Mouse (Mus musculus) midbrain, embryonic 14.5 days (tissue): ENCODE measurements around the gene Inf2. TPM values are rescaled to one million over a fixed set of nuclear protein-coding genes. Genes with fewer than 3 reads are reported as not detected.

Experiments
- ATAC-seq: fragments of 200-750 bp; cut with Nextera tagmentation; 2 replicates; pipeline ENCODE4 v1.8.0; 2017; ENCODE audit warnings: moderate number of reproducible peaks, moderate library complexity; ENCODE audit not compliant: low FRiP score, low TSS enrichment
- DNase-seq: peaks from one replicate; pipeline ENCODE4 v3.0.0-alpha.2; 2015
- H3K27ac ChIP-seq: fragments of 300-500 bp; sonication (generic); replicated peaks from 2 replicates; pipeline ENCODE4 v1.5.1; 2014; ENCODE audit warnings: mild to moderate bottlenecking, low read depth, low read length, moderate library complexity
- H3K27me3 ChIP-seq: fragments of 300-500 bp; sonication (generic); 2 replicates; pipeline ENCODE4 v1.6.1; 2014; ENCODE audit warnings: low read length, control low read depth, mixed read lengths; ENCODE audit not compliant: control insufficient read depth, insufficient read depth
- H3K36me3 ChIP-seq: fragments of 300-500 bp; sonication (generic); 2 replicates; pipeline ENCODE4 v1.6.1; 2014; ENCODE audit warnings: low read length, control low read depth; ENCODE audit not compliant: control insufficient read depth, insufficient read depth
- H3K4me1 ChIP-seq: fragments of 300-500 bp; sonication (generic); 2 replicates; pipeline ENCODE4 v1.6.1; 2014; ENCODE audit warnings: mild to moderate bottlenecking, antibody characterized with exemption, low read length, control low read depth; ENCODE audit not compliant: control insufficient read depth, insufficient read depth
- H3K4me2 ChIP-seq: fragments of 300-500 bp; sonication (generic); 2 replicates; pipeline ENCODE4 v1.6.1; 2014; ENCODE audit warnings: mild to moderate bottlenecking, low read length, moderate library complexity
- H3K4me3 ChIP-seq: fragments of 300-500 bp; sonication (generic); replicated peaks from 2 replicates; pipeline ENCODE4 v1.5.1; 2014; ENCODE audit warnings: low read depth, low read length
- H3K9ac ChIP-seq: fragments of 300-500 bp; sonication (generic); replicated peaks from 2 replicates; pipeline ENCODE4 v1.6.1; 2014; ENCODE audit warnings: mild to moderate bottlenecking, low read length, moderate library complexity
- H3K9me3 ChIP-seq: fragments of 300-500 bp; sonication (generic); 2 replicates; pipeline ENCODE4 v1.6.1; 2016; ENCODE audit warnings: low read length, control low read depth, mixed read lengths; ENCODE audit not compliant: control insufficient read depth
- WGBS: fragments of 180-500 bp; shearing (Covaris S2); extraction: QIAGEN DNeasy Blood & Tissue Kit; methylation state at CpG from one replicate; pipeline ENCODE4 v1.1.7; 2014; 5-methylcytosine and 5-hydroxymethylcytosine counted together
- polyA plus RNA-seq: library from polyadenylated mRNA; unstranded; fragments of >200 nt; fragmentation: Nextera tagmentation; extraction: Ambion mirVana; gene quantifications from 2 replicates; pipeline ENCODE4 v1.2.1, GENCODE M21; 2014

Inf2 gene
- polyA plus RNA-seq = 0.89 and 1.6 TPM in 2 replicates

GRCm38 (mm10) chr12:112588426-112589256 is at the start of gene Inf2:
TSS of gene Inf2 (plus strand) at chr12:112588784.
- Histone ChIP-seq H3K4me2 (peak within 1 kb of the TSS; percentile 89), H3K36me3 (no peaks in the 10 kb centered on the region), H3K9ac (peak within 1 kb of the TSS; percentile 50), H3K9me3 (no peaks in the 10 kb centered on the region), H3K27ac (no peak within 1 kb of the TSS), H3K4me1 (peaks cover 10% of the 10 kb centered on the region; the same call in 1 of the 2 replicates), H3K27me3 (peaks cover 39% of the 10 kb centered on the region), H3K4me3 (peak within 1 kb of the TSS; percentile 41)
- WGBS = under 1% methylated on average over 57 of the region's 60 CpGs
- ATAC-seq (peak; percentile 60; the same call in 1 of the 2 replicates), DNase-seq (peak; percentile 66)

GRCm38 (mm10) chr12:112539466-112539965 is 49.1 kb upstream of the Inf2 start:
- H3K9me3 ChIP-seq = no peaks in the 10 kb centered on the region
- no peak overlapping the region for H3K4me3 ChIP-seq
- peaks cover 27% of the 10 kb centered on the region for H3K4me1 ChIP-seq
- H3K27ac ChIP-seq = no peak overlapping the region
- WGBS = 90% methylated on average over 7 of the region's 7 CpGs
- peaks cover 4% of the 10 kb centered on the region; the same call in 1 of the 2 replicates for H3K27me3 ChIP-seq
- no peak overlapping the region for H3K9ac ChIP-seq
- no peak for ATAC-seq
- no peak for DNase-seq
- H3K36me3 ChIP-seq = no peaks in the 10 kb centered on the region
- no peak overlapping the region for H3K4me2 ChIP-seq

- Histone ChIP-seq H3K27me3 (peaks cover 4% of the 10 kb centered on the region; the same call in 1 of the 2 replicates), H3K4me1 (peaks cover 33% of the 10 kb centered on the region), H3K36me3 (no peaks in the 10 kb centered on the region), H3K9me3 (no peaks in the 10 kb centered on the region), H3K27ac (no peak overlapping the region), H3K4me3 (no peak overlapping the region), H3K9ac (no peak overlapping the region), H3K4me2 (no peak overlapping the region)
- DNase-seq (no peak), ATAC-seq (no peak)
- 93% methylated on average over 12 of the region's 12 CpGs for WGBS
Observed at GRCm38 (mm10) chr12:112540321-112540720, 48.3 kb upstream of the Inf2 start.

GRCm38 (mm10) chr12:112541483-112542091 is 47.0 kb upstream of the Inf2 start:
- no peaks in the 10 kb centered on the region for H3K9me3 ChIP-seq
- peak; percentile 58 for ATAC-seq
- peaks cover 4% of the 10 kb centered on the region; the same call in 1 of the 2 replicates for H3K27me3 ChIP-seq
- H3K4me3 ChIP-seq = no peak overlapping the region
- no peaks in the 10 kb centered on the region for H3K36me3 ChIP-seq
- WGBS = 2% methylated on average over 8 of the region's 8 CpGs
- H3K4me2 ChIP-seq = no peak overlapping the region
- H3K27ac ChIP-seq = peak overlapping the region; percentile 79
- H3K4me1 ChIP-seq = peaks cover 42% of the 10 kb centered on the region
- DNase-seq = peak; percentile 74
- 0 out of 2 replicates have a peak overlapping the region, but pooled peaks have one; percentile 17 for H3K9ac ChIP-seq

GRCm38 (mm10) chr12:112542257-112542919 is 46.2 kb upstream of the Inf2 start:
- Histone ChIP-seq H3K9me3 (no peaks in the 10 kb centered on the region), H3K27me3 (peaks cover 4% of the 10 kb centered on the region; the same call in 1 of the 2 replicates), H3K4me3 (no peak overlapping the region), H3K27ac (peak overlapping the region; percentile 79), H3K4me2 (peak overlapping the region; percentile 27), H3K9ac (no peak overlapping the region), H3K36me3 (no peaks in the 10 kb centered on the region), H3K4me1 (peaks cover 42% of the 10 kb centered on the region)
- 23% methylated on average over 13 of the region's 13 CpGs for whole genome bisulfite sequencing
- DNase-seq (peak; percentile 77), ATAC-seq (peak; percentile 74)

GRCm38 (mm10) chr12:112542920-112543300 is 45.7 kb upstream of the Inf2 start:
- Histone ChIP-seq H3K9me3 (no peaks in the 10 kb centered on the region), H3K4me1 (peaks cover 42% of the 10 kb centered on the region), H3K9ac (no peak overlapping the region), H3K36me3 (no peaks in the 10 kb centered on the region), H3K27me3 (peaks cover 4% of the 10 kb centered on the region; the same call in 1 of the 2 replicates), H3K4me3 (no peak overlapping the region), H3K27ac (peak overlapping the region; percentile 79), H3K4me2 (peak overlapping the region; percentile 27)
- ATAC-seq (peak; percentile 60), DNase-seq (peak; percentile 97)
- WGBS = 3% methylated on average over 11 of the region's 11 CpGs

- no peaks in the 10 kb centered on the region for H3K9me3 ChIP-seq
- H3K4me1 ChIP-seq = peaks cover 42% of the 10 kb centered on the region
Observed at GRCm38 (mm10) chr12:112543941-112544340, 44.6 kb upstream of the Inf2 start.

GRCm38 (mm10) chr12:112544946-112545701 is 43.5 kb upstream of the Inf2 start:
- DNase-seq = no peak
- no peak overlapping the region for H3K4me2 ChIP-seq
- H3K9ac ChIP-seq = no peak overlapping the region
- no peaks in the 10 kb centered on the region for H3K9me3 ChIP-seq
- 28% methylated on average over 12 of the region's 12 CpGs for WGBS
- peaks cover 39% of the 10 kb centered on the region for H3K4me1 ChIP-seq
- ATAC-seq = no peak
- no peak overlapping the region for H3K4me3 ChIP-seq
- H3K36me3 ChIP-seq = no peaks in the 10 kb centered on the region
- no peaks in the 10 kb centered on the region; the same call in 1 of the 2 replicates for H3K27me3 ChIP-seq
- H3K27ac ChIP-seq = peak overlapping the region; percentile 26; the same call in 1 of the 2 replicates

More at GRCm38 (mm10) chr12:112543941-112544340, 44.6 kb upstream of the Inf2 start:
- Histone ChIP-seq H3K36me3 (no peaks in the 10 kb centered on the region), H3K9ac (no peak overlapping the region), H3K27me3 (no peaks in the 10 kb centered on the region; the same call in 1 of the 2 replicates), H3K4me3 (no peak overlapping the region), H3K4me2 (no peak overlapping the region), H3K27ac (no peak overlapping the region)
- WGBS = 80% methylated on average over 9 of the region's 9 CpGs
- ATAC-seq (no peak), DNase-seq (no peak)
